Mouse (Mus musculus) cerebellum, adult 2 months (tissue): Measurements from ENCODE around the gene Tbr1. TPM values are rescaled to one million over a fixed set of nuclear protein-coding genes. Genes with fewer than 3 reads are reported as not detected.
A peak's percentile ranks its signal among the peaks of the same experiment; 100 is the strongest.

Experiments
- DNase-seq, 2 experiments: peaks; one replicate each; pipeline ENCODE4 v3.0.0; 2021
- H3K27ac ChIP-seq: fragments of 200-500 bp; 2 replicates; pipeline ENCODE4 v1.5.1; 2012; ENCODE audit warnings: low read length, control low read depth, inconsistent platforms; ENCODE audit not compliant: insufficient read depth
- H3K27me3 ChIP-seq: fragments of 200-500 bp; 2 replicates; pipeline ENCODE4 v1.6.1; 2012; ENCODE audit warnings: inconsistent platforms, mild to moderate bottlenecking, low read length, moderate library complexity; ENCODE audit not compliant: control insufficient read depth, insufficient read depth
- H3K4me1 ChIP-seq: fragments of 200-500 bp; 2 replicates; pipeline ENCODE4 v1.6.1; 2011; ENCODE audit warnings: low read length; ENCODE audit not compliant: control insufficient read depth, insufficient read depth
- H3K4me3 ChIP-seq: fragments of 200-500 bp; replicated peaks from 2 replicates; pipeline ENCODE3; 2011; ENCODE audit warnings: mild to moderate bottlenecking, low read depth, low read length, control low read depth; ENCODE audit not compliant: insufficient read depth
- CTCF ChIP-seq: fragments of 200-500 bp; IDR thresholded peaks from 2 replicates; pipeline ENCODE4 v1.5.1; 2011; ENCODE audit warnings: low read depth, mild to moderate bottlenecking, control low read depth, low read length, moderate library complexity, borderline replicate concordance; ENCODE audit not compliant: insufficient read depth
- POLR2A ChIP-seq: fragments of 200-500 bp; IDR thresholded peaks from 2 replicates; pipeline ENCODE4 v1.6.1; 2011; ENCODE audit warnings: low read length, control low read depth, borderline replicate concordance; ENCODE audit not compliant: insufficient read depth
- WGBS: fragments of 180-500 bp; shearing (Covaris S2); methylation state at CpG from one replicate; pipeline ENCODE4 v1.1.7; 2018; 5-methylcytosine and 5-hydroxymethylcytosine counted together
- polyA plus RNA-seq: library from polyadenylated mRNA; depleted of rRNA; stranded (reverse); fragments of >200 nt; gene quantifications from 2 replicates; pipeline ENCODE4 v1.2.3, GENCODE M21; 2012

The Tbr1 gene
- polyA plus RNA-seq, 1 experiment = 0.39 TPM

DNA sequence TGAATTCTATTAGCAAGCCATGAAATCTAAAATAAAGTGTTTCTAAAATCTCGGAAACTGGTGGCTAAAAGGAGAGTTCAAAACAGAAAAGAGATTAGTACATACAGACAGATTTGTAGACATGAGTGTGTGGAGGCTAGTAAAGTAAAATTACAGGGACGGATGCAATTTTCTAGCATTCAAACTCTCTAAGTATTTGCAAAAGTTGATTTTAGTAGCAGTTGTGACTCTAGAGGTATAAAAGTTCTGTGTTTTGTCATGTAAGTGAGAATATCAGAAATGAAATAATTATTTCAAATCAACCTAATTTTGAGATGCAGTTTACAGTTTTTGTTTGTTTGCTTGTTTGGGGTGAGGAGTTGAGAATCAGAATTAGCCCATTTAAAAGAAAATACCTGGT, 5.1 kb downstream of the Tbr1 start:
- DNase-seq = no peak
- H3K4me3 ChIP-seq = no peak overlapping the region
- TF ChIP-seq CTCF (no peak), POLR2A (no peak)
- no peak overlapping the region for H3K27ac ChIP-seq
- H3K4me1 ChIP-seq = peaks cover 5% of the 10 kb centered on the region
- WGBS = 85% methylated on average over 2 of the region's 2 CpGs
- peaks cover 14% of the 10 kb centered on the region; the same call in 1 of the 2 replicates for H3K27me3 ChIP-seq

GRCm38 (mm10) chr2:61808776-61809175, 6.0 kb downstream of the Tbr1 start:
- TF ChIP-seq POLR2A (no peak), CTCF (no peak)
- Histone ChIP-seq H3K27ac (no peak overlapping the region), H3K4me1 (peaks cover 5% of the 10 kb centered on the region), H3K4me3 (no peak overlapping the region), H3K27me3 (peaks cover 14% of the 10 kb centered on the region; the same call in 1 of the 2 replicates)
- 56% methylated on average over 6 of the region's 6 CpGs for WGBS
- DNase-seq = no peak

DNA sequence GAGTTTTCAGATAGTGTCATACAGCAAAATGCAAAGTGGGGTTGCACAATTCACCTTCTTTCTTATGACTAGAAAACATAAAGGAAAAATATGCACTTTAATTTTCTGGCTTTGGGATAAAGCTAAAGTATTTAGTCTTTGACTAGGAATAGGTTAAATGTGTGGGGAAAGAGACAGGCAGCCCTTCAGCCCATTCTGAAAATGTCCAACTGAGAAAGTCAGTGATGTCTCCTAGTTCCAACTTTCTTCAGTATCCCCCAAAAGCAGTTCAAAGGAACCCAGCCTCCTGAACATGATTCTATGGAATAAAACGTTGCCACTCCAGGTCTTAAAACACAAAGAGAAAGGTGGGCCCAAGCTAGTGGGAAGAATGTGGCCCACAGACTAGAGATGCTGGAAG, 6.7 kb downstream of the Tbr1 start:
- 76% methylated on average over 1 of the region's 1 CpGs for WGBS
- no peak for DNase-seq
- H3K27me3 ChIP-seq = peaks cover 14% of the 10 kb centered on the region; the same call in 1 of the 2 replicates
- H3K4me1 ChIP-seq = peaks cover 5% of the 10 kb centered on the region
- no peak for TF ChIP-seq CTCF
- no peak for TF ChIP-seq POLR2A
- no peak overlapping the region for H3K4me3 ChIP-seq
- H3K27ac ChIP-seq = no peak overlapping the region

DNA sequence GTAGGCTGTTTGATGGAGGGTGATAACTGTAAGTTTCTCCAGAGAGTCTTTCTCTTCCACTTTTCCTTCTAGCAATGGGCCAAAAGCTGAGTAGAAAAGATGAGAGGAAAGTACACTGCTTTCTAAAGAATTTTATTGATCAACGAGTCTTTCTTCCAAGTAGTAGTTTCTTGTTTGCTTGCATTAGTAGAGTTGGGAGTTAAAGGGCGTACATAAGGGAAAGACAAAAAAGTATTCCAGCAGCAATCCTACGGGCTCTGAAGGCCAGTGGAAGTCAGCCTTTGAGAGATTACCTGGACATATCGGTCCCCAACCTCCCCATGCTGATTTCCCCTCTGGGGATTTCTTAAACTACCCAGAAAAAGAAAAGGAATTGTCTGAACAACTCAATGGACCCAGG, 8.0 kb downstream of the Tbr1 start:
- TF ChIP-seq POLR2A = no peak
- TF ChIP-seq CTCF = no peak
- 93% methylated on average over 4 of the region's 4 CpGs for WGBS
- H3K27ac ChIP-seq = no peak overlapping the region
- no peak overlapping the region for H3K4me3 ChIP-seq
- H3K27me3 ChIP-seq = peaks cover 15% of the 10 kb centered on the region; the same call in 1 of the 2 replicates
- H3K4me1 ChIP-seq = no peaks in the 10 kb centered on the region
- no peak for DNase-seq

GRCm38 (mm10) chr2:61811163-61811506, 8.4 kb downstream of the Tbr1 start:
- Histone ChIP-seq H3K4me3 (no peak overlapping the region), H3K4me1 (no peaks in the 10 kb centered on the region), H3K27me3 (peaks cover 15% of the 10 kb centered on the region; the same call in 1 of the 2 replicates), H3K27ac (no peak overlapping the region)
- 81% methylated on average over 8 of the region's 8 CpGs for WGBS
- TF ChIP-seq POLR2A (no peak), CTCF (no peak)
- DNase-seq = no peak

DNA sequence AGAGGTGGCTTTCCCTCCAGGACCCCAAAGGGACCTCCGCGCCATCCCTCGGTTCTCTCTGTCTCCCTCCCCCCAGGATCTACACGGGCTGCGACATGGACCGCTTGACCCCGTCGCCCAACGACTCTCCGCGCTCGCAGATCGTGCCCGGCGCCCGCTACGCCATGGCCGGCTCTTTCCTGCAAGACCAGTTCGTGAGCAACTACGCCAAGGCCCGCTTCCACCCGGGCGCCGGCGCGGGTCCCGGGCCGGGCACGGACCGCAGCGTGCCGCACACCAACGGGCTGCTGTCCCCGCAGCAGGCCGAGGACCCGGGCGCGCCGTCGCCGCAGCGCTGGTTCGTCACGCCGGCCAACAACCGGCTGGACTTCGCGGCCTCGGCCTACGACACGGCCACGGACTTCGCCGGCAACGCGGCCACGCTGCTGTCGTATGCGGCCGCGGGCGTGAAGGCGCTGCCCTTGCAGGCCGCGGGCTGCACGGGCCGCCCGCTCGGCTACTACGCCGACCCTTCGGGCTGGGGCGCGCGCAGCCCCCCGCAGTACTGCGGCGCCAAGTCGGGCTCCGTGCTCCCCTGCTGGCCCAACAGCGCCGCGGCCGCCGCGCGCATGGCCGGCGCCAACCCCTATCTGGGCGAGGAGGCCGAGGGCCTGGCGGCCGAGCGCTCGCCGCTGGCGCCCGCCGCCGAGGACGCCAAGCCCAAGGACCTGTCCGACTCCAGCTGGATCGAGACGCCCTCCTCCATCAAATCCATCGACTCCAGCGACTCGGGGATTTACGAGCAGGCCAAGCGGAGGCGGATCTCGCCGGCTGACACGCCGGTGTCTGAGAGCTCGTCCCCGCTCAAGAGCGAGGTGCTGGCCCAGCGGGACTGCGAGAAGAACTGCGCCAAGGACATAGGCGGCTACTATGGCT, 9.0 kb downstream of the Tbr1 start:
- Histone ChIP-seq H3K27ac (no peak overlapping the region), H3K27me3 (peaks cover 15% of the 10 kb centered on the region; the same call in 1 of the 2 replicates), H3K4me1 (no peaks in the 10 kb centered on the region), H3K4me3 (peak overlapping the region; percentile 33)
- DNase-seq = peak; percentile 41 to 56
- WGBS = 6% methylated on average over 121 of the region's 121 CpGs
- no peak for TF ChIP-seq POLR2A
- no peak for TF ChIP-seq CTCF

GRCm38 (mm10) chr2:61812536-61812935, 9.8 kb downstream of the Tbr1 start:
- Histone ChIP-seq H3K4me1 (no peaks in the 10 kb centered on the region), H3K27me3 (peaks cover 15% of the 10 kb centered on the region; the same call in 1 of the 2 replicates), H3K27ac (no peak overlapping the region), H3K4me3 (no peak overlapping the region)
- no peak for DNase-seq
- 63% methylated on average over 12 of the region's 12 CpGs for WGBS
- TF ChIP-seq POLR2A = no peak
- no peak for TF ChIP-seq CTCF

- Histone ChIP-seq H3K27ac (no peak overlapping the region), H3K4me3 (no peak overlapping the region), H3K27me3 (peaks cover 15% of the 10 kb centered on the region; the same call in 1 of the 2 replicates), H3K4me1 (no peaks in the 10 kb centered on the region)
- TF ChIP-seq POLR2A (no peak), CTCF (no peak)
- WGBS = 78% methylated on average over 6 of the region's 6 CpGs
- no peak for DNase-seq
These were observed 10.4 kb downstream of the Tbr1 start for GRCm38 (mm10) chr2:61813106-61813505.
